Mouse (Mus musculus) adipocyte (in vitro differentiated cells): ENCODE measurements at regions not wholly inside any gene's neighbourhood (a gene's known extent, or its start where the extent isn't known, plus 50 kb on each side); places are given as distances from the start of the nearest gene placed in this dataset.

ENCODE experiments used
- DNase-seq: peaks from one replicate; pipeline ENCODE4 v3.0.0-alpha.2; 2016; ENCODE audit warnings: low spot score

- DNase-seq, result peak; percentile 97
These were observed 57.0 kb downstream of the Rgs2 start for GRCm38 (mm10) chr1:143946933-143947332.

- peak; percentile 87 for DNase-seq
These were observed 62.5 kb downstream of the Rgs2 start for GRCm38 (mm10) chr1:143941465-143941864.

- DNase-seq, result no peak
These were observed 64.5 kb downstream of the Rgs2 start for GRCm38 (mm10) chr1:143939511-143939910.

- no peak for DNase-seq
These were observed 65.4 kb downstream of the Rgs2 start for GRCm38 (mm10) chr1:143938569-143938968.

- no peak for DNase-seq
These were observed 73.2 kb downstream of the Rgs2 start for GRCm38 (mm10) chr1:143930798-143931197.

GRCm38 (mm10) chr1:143929567-143930165 lies 74.3 kb downstream of the Rgs2 start:
- DNase-seq, result no peak

- peak; percentile 35 for DNase-seq
These were observed 81.5 kb downstream of the Rgs2 start for GRCm38 (mm10) chr1:143922499-143922898.

- DNase-seq, result no peak
These were observed 83.7 kb downstream of the Rgs2 start for GRCm38 (mm10) chr1:143920256-143920655.

GRCm38 (mm10) chr1:143918949-143919348 lies 85.0 kb downstream of the Rgs2 start:
- DNase-seq, result peak; percentile 24

GRCm38 (mm10) chr1:143918146-143918774 lies 85.7 kb downstream of the Rgs2 start:
- DNase-seq, result no peak

- peak; percentile 68 for DNase-seq
These were observed 86.3 kb downstream of the Rgs2 start for GRCm38 (mm10) chr1:143917623-143918022.

GRCm38 (mm10) chr1:143916587-143916986 lies 87.4 kb downstream of the Rgs2 start:
- no peak for DNase-seq

- no peak for DNase-seq
These were observed 91.4 kb downstream of the Rgs2 start for GRCm38 (mm10) chr1:143912586-143912985.

- no peak for DNase-seq
These were observed 92.7 kb downstream of the Rgs2 start for GRCm38 (mm10) chr1:143911230-143911629.

- DNase-seq, result no peak
These were observed 93.4 kb downstream of the Rgs2 start for GRCm38 (mm10) chr1:143910530-143910929.

- no peak for DNase-seq
These were observed 96.6 kb downstream of the Rgs2 start for GRCm38 (mm10) chr1:143907312-143907711.

- no peak for DNase-seq
These were observed 97.1 kb downstream of the Rgs2 start for GRCm38 (mm10) chr1:143906881-143907280.

GRCm38 (mm10) chr1:143903985-143904384 lies 100.0 kb downstream of the Rgs2 start:
- DNase-seq, result no peak

- DNase-seq, result no peak
These were observed 100.7 kb downstream of the Rgs2 start for GRCm38 (mm10) chr1:143903234-143903633.

GRCm38 (mm10) chr1:143901127-143901920 lies 102.6 kb downstream of the Rgs2 start:
- peak; percentile 52 for DNase-seq

GRCm38 (mm10) chr1:143888510-143888909 lies 111.4 kb downstream of the Uchl5 start:
- DNase-seq, result no peak

- no peak for DNase-seq
These were observed 111.0 kb downstream of the Uchl5 start for GRCm38 (mm10) chr1:143888065-143888464.

- DNase-seq, result no peak
These were observed 108.9 kb downstream of the Uchl5 start for GRCm38 (mm10) chr1:143886014-143886413.
